Mouse (Mus musculus): ENCODE data around the gene Eif5a.

DNA sequence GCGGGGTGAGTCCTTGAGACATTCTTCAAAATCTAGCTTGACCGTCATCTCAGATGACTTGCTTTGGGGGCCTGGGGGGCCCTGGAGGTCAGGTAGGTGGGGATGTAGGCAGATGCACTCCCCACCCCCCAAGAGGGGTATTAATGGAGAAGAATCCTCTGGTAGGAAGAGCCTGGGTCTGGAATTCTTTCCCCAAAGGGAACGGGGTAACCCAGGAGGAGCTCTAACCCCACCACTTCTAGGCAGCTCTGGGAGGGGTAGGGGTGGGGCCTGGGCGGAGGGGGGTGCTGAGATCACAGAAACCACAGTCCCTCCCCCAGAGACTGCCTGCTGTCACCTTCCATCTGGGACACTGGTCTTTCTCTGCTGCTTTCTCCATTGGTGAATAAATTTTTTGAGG, 26.5 kb downstream of the Eif5a start, which contains the start of gene Acap1:
- TF ChIP-seq POLR2A (IDR thresholded peaks at IDR 0.05; ENCODE audit: borderline replicate concordance, low read depth, low read length) (no peak), CTCF (IDR thresholded peaks at IDR 0.05; ENCODE audit: low read depth, low read length) (no peak)

All from bone marrow macrophage, adult 2 months (primary cell).